Mouse (Mus musculus) G1E-ER4 (cell line): ENCODE data around the gene Slc6a11. TPM values are rescaled to one million over a fixed set of nuclear protein-coding genes. Genes with fewer than 3 reads are reported as not detected.

Experiments
- GATA1 ChIP-seq: IDR thresholded peaks from one replicate; pipeline ENCODE4 v1.8.0; 2012; ENCODE audit warnings: low read length, inconsistent platforms
- polyA plus RNA-seq: library from polyadenylated mRNA; stranded (reverse); fragments of >175 nt; gene quantifications from 2 replicates; pipeline ENCODE4 v1.2.3, GENCODE M21; 2012

Slc6a11 gene
- polyA plus RNA-seq, 1 experiment, result not detected

- TF ChIP-seq GATA1, result no peak
Observed at GRCm38 (mm10) chr6:114272279-114272678, 141.2 kb downstream of the Slc6a11 start.

GRCm38 (mm10) chr6:114273997-114274728 lies 143.1 kb downstream of the Slc6a11 start:
- TF ChIP-seq GATA1, result no peak

GRCm38 (mm10) chr6:114275800-114276199 lies 144.8 kb downstream of the Slc6a11 start:
- TF ChIP-seq GATA1, result no peak

GRCm38 (mm10) chr6:114282469-114283277 lies 151.6 kb downstream of the Slc6a11 start, which contains the start of gene Slc6a1:
Slc6a1 (plus strand) TSS chr6:114282635.
- TF ChIP-seq GATA1, result no peak

GRCm38 (mm10) chr6:114283278-114283770 lies 152.3 kb downstream of the Slc6a11 start:
- TF ChIP-seq GATA1, result no peak

- no peak for TF ChIP-seq GATA1
Observed at GRCm38 (mm10) chr6:114283927-114284703, 153.1 kb downstream of the Slc6a11 start.

GRCm38 (mm10) chr6:114285424-114285823 lies 154.4 kb downstream of the Slc6a11 start:
- TF ChIP-seq GATA1, result no peak

GRCm38 (mm10) chr6:114289106-114289505 lies 158.1 kb downstream of the Slc6a11 start:
- TF ChIP-seq GATA1, result no peak

- no peak for TF ChIP-seq GATA1
Observed at GRCm38 (mm10) chr6:114290184-114290583, 159.1 kb downstream of the Slc6a11 start.

- TF ChIP-seq GATA1, result no peak
Observed at GRCm38 (mm10) chr6:114290929-114291328, 159.9 kb downstream of the Slc6a11 start.

GRCm38 (mm10) chr6:114291396-114291795 lies 160.4 kb downstream of the Slc6a11 start:
- no peak for TF ChIP-seq GATA1

- TF ChIP-seq GATA1, result no peak
Observed at GRCm38 (mm10) chr6:114293511-114293910, 162.5 kb downstream of the Slc6a11 start.

GRCm38 (mm10) chr6:114295086-114295485 lies 164.0 kb downstream of the Slc6a11 start:
- TF ChIP-seq GATA1, result no peak

- TF ChIP-seq GATA1, result no peak
Observed at GRCm38 (mm10) chr6:114297260-114298002, 166.4 kb downstream of the Slc6a11 start.

Other genes with a start within 250 kb of the Slc6a11 start
- not detected in 2 replicates for gene Atp2b2, start 88.6 kb upstream of the Slc6a11 start, polyA plus RNA-seq
- not detected in 2 replicates for gene Slc6a1, start 151.4 kb downstream of the Slc6a11 start, polyA plus RNA-seq